Mouse (Mus musculus): ENCODE data around the gene G6pc3. TPM values are rescaled to one million over a fixed set of nuclear protein-coding genes. Genes with fewer than 3 reads are reported as not detected.
A peak's percentile ranks its signal among the peaks of the same experiment; 100 is the strongest.

Gene G6pc3
- total RNA-seq, 1 experiment from 2014 or later: 14.7 TPM

DNA sequence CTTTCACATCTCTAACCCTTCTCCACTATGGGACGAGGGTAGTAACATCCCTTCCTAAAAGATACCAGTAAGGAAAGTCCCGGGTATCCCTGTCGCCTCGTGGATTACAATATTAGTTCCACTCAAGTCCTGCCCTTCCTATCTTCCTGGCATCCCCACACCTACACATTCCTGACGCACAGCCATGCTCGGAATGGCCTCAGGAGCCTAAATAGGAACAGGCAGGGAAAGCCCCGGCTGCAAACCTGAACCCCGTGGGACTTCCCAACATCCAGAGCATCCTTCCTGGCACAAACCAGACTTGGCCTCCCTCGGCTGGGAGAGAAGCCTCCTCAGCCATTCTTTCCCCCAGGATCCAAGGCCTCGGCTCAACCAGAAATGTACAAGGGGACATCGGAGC is 26.1 kb downstream of the G6pc3 start:
- ATAC-seq (ENCODE audit: extremely low read depth, insufficient number of reproducible peaks, low FRiP score, poor library complexity, severe bottlenecking): no peak

DNA sequence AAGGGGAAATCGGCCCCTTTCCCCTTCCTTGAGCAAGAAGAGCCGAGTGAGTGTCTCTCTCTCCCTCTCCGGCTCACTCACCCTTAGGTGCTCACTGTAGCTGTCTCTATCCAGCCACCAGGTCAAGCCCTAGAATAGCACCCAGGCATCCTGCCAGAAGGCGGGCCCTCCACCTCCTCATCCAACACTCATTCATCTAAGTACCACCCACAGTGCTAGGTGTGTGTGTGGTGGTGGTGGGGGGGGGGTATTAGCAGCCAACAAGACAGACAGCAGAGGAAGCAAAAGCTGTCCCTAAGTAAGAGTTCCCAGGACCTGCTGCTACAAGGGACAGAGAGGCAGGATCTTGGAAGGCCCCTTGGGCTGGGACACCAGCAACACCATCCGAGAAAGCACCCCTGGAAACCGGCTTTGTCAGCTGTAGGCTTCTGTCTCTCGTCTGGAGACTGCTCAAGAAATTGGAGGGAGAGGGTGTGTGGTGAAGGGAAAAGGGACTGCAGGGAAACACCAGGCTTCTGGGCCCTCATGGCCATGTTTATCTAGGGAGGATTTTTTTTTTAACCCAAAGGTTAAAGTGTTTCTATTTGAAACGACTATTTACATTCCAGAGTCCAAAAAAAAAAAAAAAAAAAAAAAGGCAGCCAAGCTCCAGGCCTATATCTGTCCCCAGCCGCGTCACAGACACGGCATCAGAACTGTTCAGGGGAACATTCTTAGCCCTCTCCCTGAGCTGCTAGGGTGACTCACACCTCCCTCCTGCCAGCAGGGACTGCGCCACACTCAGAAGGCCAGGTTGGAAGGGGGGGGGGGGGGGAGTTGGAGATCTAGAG is 26.9 kb downstream of the G6pc3 start:
- no peak for ATAC-seq (ENCODE audit: extremely low read depth, insufficient number of reproducible peaks, low FRiP score, poor library complexity, severe bottlenecking)

DNA sequence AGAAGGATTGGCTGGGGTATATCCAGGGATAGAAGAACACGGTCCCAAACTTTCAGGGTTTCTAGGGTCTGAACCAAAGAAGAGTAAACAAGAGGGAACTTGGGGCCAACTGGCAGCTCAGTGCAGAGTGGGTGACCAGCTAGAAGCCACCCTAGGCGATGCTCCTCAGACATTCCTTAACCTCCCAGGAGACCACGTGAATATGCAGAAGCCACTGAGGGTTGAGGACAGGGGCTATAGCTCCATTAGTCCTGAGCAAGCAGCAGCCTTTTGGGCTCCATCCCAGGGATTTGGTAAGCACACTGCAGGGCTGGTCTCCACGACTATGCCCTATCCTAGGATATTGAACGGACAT is 27.4 kb downstream of the G6pc3 start:
- ATAC-seq (ENCODE audit: extremely low read depth, insufficient number of reproducible peaks, low FRiP score, poor library complexity, severe bottlenecking): no peak

DNA sequence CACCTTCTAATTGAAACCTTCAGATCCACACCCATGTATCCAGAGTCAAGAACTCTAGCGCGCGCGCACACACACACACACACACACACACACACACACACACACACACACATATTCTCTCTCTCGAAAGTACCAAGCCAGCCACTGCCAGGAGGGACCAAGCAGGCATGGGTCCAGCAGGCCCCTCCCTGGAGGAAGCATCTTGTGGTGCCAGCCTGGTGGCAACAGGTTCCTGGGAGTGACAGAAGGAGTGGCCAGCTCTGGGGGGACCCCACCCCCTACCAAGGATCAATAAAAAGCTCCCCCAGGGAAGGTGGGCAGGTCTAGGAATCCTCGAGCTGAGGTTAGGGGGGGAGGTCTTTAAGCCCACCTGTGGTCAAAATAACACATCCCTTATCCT is 28.0 kb downstream of the G6pc3 start:
- ATAC-seq (ENCODE audit: extremely low read depth, insufficient number of reproducible peaks, low FRiP score, poor library complexity, severe bottlenecking): no peak

DNA sequence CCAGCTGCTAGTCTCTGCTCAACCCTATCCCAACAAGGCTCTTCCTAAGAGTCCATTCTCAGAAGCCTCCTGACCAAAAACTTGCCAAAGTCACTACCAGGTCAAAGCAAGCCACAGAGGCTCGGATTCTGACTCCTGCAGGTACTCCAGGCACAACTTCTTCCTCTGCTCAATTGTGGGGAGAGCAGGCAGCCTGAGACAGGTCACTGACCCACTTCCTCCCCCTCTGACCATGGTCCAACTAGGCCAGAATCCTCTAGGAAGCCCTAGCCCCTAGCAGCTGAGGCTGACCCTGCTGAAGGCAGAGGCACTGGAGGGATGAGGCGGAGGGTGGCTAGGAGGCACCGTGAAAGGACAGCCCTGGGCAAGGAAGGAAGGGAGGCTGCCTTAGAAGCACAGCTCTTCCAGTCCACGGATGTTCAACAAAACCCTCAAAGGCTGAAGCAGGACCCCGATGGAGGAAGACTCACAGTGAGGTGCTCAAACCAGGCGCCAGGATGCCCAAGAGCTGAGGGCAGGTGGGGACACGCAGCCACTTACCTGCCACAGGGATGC is 28.5 kb downstream of the G6pc3 start:
- ATAC-seq (ENCODE audit: extremely low read depth, insufficient number of reproducible peaks, low FRiP score, poor library complexity, severe bottlenecking): no peak

DNA sequence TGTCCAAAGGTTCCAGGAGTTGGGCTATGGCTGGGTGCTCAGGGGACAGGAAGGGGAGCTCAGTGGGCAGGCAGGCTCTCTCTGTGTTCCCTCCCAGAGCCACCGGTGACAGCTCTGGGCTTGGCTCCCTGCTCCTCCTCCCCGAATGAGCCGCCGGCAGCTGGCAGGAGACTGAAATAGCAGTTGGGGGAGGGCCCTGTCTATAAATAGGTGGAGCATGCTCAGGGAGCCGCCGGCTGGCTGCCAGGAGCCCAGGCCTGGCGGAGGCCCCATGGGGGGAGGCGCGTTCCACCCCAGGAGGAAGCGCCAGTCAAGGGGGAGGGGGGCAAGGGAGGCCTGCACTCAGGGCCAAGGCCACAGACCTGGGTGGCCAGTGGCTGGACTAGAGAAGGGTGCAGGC is 29.4 kb downstream of the G6pc3 start:
- ATAC-seq (ENCODE audit: extremely low read depth, insufficient number of reproducible peaks, low FRiP score, poor library complexity, severe bottlenecking): peak; percentile 39

DNA sequence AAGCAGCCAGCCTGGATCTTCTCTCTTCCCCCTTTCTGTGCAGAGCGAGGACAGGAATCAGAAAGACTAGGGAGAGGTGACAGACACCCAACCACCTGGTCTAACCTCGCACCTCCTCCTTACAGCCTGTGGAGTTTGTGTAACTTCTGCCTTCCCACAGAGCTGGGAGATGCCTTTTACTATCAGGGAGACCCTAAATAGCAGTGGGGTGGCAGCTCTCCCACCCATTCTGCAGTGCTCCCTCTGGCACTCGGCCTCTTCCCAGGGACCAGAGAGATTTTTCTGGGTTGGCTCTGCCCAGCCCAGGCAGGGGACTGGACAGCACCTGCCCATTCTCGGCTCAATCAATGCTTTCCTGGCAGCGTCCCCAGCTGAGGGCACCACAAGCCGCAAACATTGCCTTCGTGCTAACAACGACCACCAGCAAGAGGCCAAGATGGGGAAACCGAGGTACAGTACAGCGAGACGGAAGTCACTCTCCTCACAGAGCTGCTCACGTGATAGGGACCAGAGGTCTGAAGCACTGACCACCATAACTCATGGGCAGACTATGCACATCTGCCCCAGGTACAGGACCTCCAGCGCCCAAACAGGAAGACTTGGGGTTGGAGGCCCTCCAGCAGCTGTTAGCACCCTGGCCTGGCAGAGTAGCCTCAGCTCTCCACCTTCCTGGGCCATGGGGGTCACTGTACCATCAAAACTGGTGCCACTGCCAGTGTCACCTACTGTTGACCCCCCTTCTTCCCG is 30.0 kb downstream of the G6pc3 start:
- ATAC-seq (ENCODE audit: extremely low read depth, insufficient number of reproducible peaks, low FRiP score, poor library complexity, severe bottlenecking): no peak

DNA sequence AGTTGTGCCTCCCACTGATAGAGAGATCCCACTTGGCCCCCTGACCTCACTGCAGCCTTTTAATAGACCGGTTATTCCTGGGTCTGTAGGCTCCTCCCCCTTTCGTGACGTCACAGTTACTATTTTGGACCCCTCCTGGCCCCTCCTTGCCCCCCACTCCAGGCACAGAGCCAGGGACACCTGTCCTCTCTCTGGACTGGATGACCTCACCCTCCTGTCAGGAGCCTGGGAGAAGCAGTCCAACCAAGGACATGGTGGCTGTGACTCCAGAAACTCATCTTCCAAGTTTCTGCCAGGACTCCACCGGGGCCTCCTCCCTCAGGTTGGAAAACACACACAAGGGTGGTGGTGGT is 30.6 kb downstream of the G6pc3 start:
- ATAC-seq (ENCODE audit: extremely low read depth, insufficient number of reproducible peaks, low FRiP score, poor library complexity, severe bottlenecking): no peak

DNA sequence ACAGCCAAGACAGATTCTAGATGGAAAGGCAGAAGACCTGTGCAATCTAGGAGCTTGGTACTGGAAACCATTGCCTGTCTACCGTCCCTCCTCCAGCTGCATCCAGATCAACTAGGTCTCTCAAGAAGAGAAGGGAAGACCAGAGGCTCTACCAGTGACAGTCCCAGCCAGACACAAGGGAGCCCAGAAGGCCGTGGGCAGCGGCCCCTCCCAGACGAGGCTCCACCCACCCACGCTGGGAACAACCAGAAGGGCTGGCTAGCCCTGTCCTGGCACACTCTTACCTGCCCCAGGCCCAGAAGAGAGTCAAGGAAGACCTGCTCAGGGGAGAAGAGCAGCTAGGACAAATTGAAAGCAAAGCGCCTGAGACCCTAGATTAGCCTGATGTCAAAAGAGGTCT is 31.0 kb downstream of the G6pc3 start:
- no peak for ATAC-seq (ENCODE audit: extremely low read depth, insufficient number of reproducible peaks, low FRiP score, poor library complexity, severe bottlenecking)

DNA sequence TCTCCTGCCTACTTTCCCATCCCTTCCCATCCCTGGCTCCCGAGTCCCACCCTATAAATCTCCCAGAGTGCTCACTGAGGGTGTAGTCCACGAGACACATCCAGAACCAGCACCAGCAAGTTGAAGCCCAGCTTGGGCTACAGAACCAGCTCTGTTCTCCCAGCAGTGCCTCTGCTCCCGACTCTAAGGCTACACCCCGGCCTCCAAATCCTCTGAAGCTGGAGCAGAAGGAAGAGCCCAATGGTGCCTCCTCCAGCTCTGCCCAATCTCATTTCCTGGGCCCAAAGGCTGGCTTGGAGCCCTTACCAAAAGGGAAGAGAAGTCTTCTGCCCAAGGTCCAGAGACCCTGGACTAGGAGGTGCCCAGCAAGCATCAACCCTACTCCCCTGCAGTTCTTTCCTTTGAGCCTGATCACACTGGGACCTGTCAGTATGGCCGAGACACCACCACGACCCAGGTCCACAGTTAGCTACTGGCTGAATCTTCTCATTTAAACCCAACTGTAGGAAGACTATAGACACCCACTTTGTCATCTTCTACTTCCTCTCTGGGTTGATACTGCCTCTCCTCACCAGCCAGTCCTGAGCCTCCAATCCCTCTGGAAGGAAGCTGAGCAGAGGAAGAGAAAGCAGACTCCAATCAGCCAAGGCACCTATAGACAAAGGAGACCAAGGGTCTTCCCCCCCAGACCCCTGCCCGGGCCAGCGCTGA is 32.0 kb downstream of the G6pc3 start:
- no peak for ATAC-seq (ENCODE audit: extremely low read depth, insufficient number of reproducible peaks, low FRiP score, poor library complexity, severe bottlenecking)

DNA sequence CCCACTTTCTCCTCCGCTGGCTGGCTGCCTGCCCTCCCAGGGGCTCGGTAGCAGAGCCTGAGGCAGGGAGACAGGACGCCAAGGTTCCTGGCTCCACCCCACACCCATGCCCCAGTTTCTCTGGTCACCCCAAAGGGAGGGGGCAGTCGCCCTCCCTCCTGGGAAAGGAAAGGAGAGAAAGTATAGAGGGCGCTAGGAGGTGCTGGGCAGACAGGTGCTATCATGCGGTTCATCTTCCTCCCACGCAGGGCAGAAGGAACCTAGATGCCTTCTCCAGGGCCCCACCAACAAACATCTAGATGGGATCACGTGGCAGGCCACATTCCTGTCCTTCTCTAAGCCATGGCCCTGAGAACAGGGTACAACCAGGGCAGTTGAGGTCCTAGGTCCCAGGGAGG is 32.5 kb downstream of the G6pc3 start:
- no peak for ATAC-seq (ENCODE audit: extremely low read depth, insufficient number of reproducible peaks, low FRiP score, poor library complexity, severe bottlenecking)

DNA sequence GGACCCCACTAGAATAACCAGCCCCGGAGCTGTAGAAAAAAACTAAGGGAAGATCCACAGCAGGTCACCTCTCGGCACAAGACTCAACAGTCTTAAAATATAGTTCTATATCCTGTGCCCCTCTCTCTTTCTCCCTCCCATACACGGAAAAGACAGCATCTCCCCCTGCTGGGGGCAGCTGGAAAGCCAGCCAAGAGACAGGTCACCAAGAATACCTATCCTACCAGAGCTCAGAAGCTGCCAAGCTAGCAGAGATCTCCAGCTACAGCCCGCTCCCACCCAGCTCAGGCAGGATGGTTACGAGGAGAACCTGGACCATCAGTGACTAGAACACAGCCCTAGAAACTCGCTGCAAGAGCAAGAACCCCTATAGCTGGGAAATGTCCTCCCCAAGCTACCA is 33.7 kb downstream of the G6pc3 start:
- peak; percentile 18; the same call in 1 of the 2 replicates for ATAC-seq (ENCODE audit: extremely low read depth, insufficient number of reproducible peaks, low FRiP score, poor library complexity, severe bottlenecking)

DNA sequence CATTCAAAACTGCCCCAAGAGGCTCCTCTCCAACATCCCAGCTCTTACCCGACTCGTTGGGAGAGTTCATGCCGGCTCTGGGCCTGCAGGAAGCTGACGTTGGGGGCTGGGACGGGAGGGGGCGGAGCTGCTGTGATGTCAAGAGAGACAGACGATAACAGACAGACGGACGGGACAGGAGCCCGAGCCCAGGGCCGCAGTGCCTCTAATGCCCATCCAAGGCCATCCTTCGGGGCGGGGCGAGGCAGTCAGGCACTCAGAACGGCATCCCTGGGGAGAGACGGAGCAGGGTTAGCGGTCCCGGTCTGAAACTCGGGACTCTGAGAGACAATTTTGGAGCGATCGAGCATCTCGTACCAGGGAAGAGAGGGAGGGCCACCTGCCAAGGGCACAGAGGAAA is 35.3 kb downstream of the G6pc3 start:
- no peak for ATAC-seq (ENCODE audit: extremely low read depth, insufficient number of reproducible peaks, low FRiP score, poor library complexity, severe bottlenecking)

DNA sequence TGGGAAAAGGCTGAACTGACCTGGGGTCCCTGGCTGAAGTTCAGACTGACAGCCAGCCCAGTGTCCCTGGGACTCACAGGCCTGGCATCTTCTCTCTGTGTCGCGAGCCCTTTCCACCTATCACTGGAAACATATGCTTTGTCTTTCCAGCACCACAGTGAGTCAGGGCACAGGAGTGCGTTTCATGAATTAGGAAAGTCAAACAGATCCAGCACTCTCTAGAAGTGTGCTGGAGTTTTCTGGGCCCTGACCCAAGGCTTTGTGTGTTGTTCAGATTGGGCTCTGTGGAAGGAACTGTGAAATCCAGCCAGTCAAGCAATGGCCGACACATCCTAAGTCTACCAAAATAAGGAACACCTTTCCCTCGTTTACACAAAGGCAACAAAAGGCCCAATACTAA is 35.8 kb downstream of the G6pc3 start:
- no peak for ATAC-seq (ENCODE audit: extremely low read depth, insufficient number of reproducible peaks, low FRiP score, poor library complexity, severe bottlenecking)

DNA sequence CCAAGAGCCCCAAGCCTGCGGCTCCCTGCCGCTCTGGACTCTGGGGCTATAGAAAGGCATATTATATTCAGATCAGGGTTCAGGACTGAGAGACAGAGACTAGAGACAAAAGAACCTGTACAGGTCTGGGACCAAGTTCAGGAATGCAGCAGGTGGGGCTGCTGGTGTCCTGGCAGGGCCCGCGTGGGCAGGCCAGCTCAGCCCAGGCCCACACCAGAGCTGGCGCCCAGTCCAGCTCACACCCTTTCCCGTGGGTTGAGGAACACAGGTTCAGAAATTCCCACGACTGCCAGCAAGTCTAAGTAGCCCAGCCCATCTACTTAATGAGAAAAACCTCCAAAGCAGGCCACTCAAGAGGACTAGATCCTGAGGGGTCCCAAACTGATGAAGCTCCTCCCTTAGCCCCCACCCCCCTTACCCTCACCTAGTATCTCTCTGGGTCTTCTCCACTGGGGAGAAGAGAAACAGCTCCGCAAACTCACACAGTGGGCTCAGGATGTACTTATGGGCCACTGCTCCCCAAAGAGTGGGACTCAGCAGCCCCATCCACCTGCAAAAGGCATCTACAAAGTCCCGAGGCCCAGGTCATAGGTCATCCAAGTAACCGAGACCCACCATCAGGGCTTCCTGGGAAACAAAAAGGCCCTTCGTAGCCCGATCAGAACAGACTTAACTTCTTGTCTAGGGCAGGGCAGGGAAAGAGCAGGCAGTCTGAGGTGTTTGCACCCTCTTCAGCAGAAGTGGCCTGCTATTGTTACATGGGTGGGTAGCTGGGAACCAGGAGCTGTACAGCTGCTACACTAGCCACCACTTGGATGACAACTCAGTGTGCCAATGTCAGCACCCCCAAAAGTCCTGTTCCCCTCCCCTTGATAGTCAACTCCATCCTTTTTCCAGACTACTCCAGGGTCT is 36.9 kb downstream of the G6pc3 start:
- no peak for ATAC-seq (ENCODE audit: extremely low read depth, insufficient number of reproducible peaks, low FRiP score, poor library complexity, severe bottlenecking)

DNA sequence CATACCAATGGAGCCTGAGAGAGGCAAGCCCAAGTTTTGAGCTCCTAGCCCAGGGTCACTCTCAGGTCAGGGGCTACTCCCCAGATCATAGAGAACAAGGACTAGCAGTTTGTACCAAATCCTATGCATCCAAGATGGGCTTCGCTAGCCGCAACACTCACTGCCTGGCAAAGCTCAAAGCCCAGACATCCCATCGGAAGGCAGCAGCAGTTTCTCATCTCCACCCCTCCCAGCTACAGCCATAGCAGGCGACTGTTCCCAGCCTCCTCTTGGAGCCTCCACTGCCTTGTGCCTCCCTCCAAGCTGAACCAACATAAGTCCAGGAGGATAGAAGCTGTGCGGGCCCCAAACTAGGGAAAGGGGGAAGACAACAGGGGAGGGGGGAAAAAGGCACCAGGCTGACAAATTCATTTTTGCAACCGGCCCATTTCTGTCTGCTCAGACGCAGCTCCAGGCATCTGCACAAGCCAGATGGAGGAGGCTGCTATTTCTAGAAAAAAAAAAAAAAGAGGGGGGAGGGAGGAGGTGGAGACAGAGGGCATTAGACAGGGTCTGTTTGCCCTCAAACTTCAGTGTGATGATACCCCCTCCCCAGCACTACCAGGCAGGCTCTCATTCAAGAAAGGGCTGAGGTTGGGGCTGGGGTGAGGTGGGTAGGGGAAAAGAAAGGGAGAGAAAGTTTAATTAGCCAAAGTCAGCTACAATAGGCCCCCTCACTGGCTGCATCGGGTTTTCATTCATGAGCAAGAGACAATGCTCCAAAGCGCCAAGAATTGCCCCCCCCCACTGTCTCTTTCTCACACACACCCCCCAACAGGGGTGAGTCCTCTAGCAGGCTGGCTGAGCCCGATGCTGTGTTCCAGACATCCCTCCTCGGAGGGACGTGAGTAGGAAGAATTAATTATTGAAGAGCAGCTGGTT is 38.1 kb downstream of the G6pc3 start:
- ATAC-seq (ENCODE audit: extremely low read depth, insufficient number of reproducible peaks, low FRiP score, poor library complexity, severe bottlenecking): no peak

DNA sequence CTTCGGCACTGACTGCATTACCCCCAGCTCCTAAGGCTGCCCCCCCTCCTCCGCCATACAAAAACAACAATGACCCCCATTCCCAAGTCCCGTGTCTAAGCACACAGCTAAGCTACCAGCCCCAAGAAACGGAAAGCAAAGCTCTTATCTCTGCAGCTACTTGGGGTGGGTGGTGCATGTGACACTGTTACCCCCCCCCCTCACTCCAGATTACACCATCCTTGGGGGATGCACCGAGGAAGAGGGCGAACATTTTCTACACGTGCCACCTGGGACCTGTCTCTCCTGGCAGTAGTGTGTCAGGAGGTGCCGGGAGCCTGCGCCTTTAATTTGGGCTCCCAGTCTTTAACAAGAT is 38.7 kb downstream of the G6pc3 start:
- no peak for ATAC-seq (ENCODE audit: extremely low read depth, insufficient number of reproducible peaks, low FRiP score, poor library complexity, severe bottlenecking)
